Mouse (Mus musculus) thymus, postnatal 36 days (tissue): ENCODE data around the gene Tnr.

Experiments used
- DNase-seq, 2 experiments: peaks; one replicate each; pipeline ENCODE4 v3.0.0; 2022; ENCODE audit warnings: mixed read lengths in 2 of 2

Tnr gene

GRCm38 (mm10) chr1:159811805-159812204 is 288.2 kb downstream of the Tnr start:
- DNase-seq = no peak

GRCm38 (mm10) chr1:159812820-159813411 is 289.3 kb downstream of the Tnr start:
- DNase-seq = peak; percentile 31 to 54

GRCm38 (mm10) chr1:159814348-159814747 is 290.8 kb downstream of the Tnr start:
- no peak for DNase-seq

GRCm38 (mm10) chr1:159816614-159817371 is 293.2 kb downstream of the Tnr start:
- DNase-seq = no peak

GRCm38 (mm10) chr1:159819511-159819910 is 295.9 kb downstream of the Tnr start:
- no peak for DNase-seq

- DNase-seq = no peak
These were observed 298.8 kb downstream of the Tnr start for GRCm38 (mm10) chr1:159822416-159822815.

- DNase-seq = no peak
These were observed 305.0 kb downstream of the Tnr start for GRCm38 (mm10) chr1:159828531-159828930.

GRCm38 (mm10) chr1:159833165-159833564 is 309.6 kb downstream of the Tnr start:
- DNase-seq = no peak

- no peak for DNase-seq
These were observed 310.2 kb downstream of the Tnr start for GRCm38 (mm10) chr1:159833646-159834338.

GRCm38 (mm10) chr1:159835126-159835525 is 311.6 kb downstream of the Tnr start:
- DNase-seq = no peak

- DNase-seq = no peak
These were observed 316.8 kb downstream of the Tnr start for GRCm38 (mm10) chr1:159840337-159840736.

GRCm38 (mm10) chr1:159842876-159843275 is 319.3 kb downstream of the Tnr start:
- DNase-seq = no peak

- DNase-seq = no peak
These were observed 328.5 kb downstream of the Tnr start for GRCm38 (mm10) chr1:159852088-159852487.

GRCm38 (mm10) chr1:159854261-159854660 is 330.7 kb downstream of the Tnr start:
- DNase-seq = no peak

- no peak for DNase-seq
These were observed 338.4 kb downstream of the Tnr start for GRCm38 (mm10) chr1:159861782-159862474.

GRCm38 (mm10) chr1:159865696-159866095 is 342.1 kb downstream of the Tnr start:
- no peak for DNase-seq

GRCm38 (mm10) chr1:159869619-159870441 is 346.3 kb downstream of the Tnr start:
- no peak for DNase-seq

GRCm38 (mm10) chr1:159872866-159873265 is 349.3 kb downstream of the Tnr start:
- no peak for DNase-seq

GRCm38 (mm10) chr1:159878681-159879080 is 355.1 kb downstream of the Tnr start:
- no peak for DNase-seq

- DNase-seq = no peak
These were observed 356.3 kb downstream of the Tnr start for GRCm38 (mm10) chr1:159879866-159880265.

- DNase-seq = no peak
These were observed 361.9 kb downstream of the Tnr start for GRCm38 (mm10) chr1:159885476-159885875.

- DNase-seq = no peak
These were observed 365.0 kb downstream of the Tnr start for GRCm38 (mm10) chr1:159888611-159889010.
